Mouse (Mus musculus): Measurements from ENCODE around the gene Ankrd34c. TPM values are rescaled to one million over a fixed set of nuclear protein-coding genes. Genes with fewer than 3 reads are reported as not detected.

Gene Ankrd34c
- total RNA-seq, 2 experiments from 2014 or later, result not detected

- no peak for DNase-seq
- intact Hi-C loops (cut with DNase I; ENCODE audit: low total_unique reads), result no loop called here
Measured at GRCm38 (mm10) chr9:89686262-89686661, 52.0 kb downstream of the Ankrd34c start.

- DNase-seq, result no peak
- intact Hi-C loops (cut with DNase I; ENCODE audit: low total_unique reads), result no loop called here
Measured at GRCm38 (mm10) chr9:89678974-89679373, 59.3 kb downstream of the Ankrd34c start.

Other genes starting within 250 kb of the Ankrd34c start
- gene Minar1, start 115.3 kb downstream of the Ankrd34c start, total RNA-seq (2021), result under 1 TPM in 1 of 2 experiments, not detected in 1; 0.11 TPM
- 10 to 100 TPM; 24.0 to 31.5 TPM for gene Tmed3, start 33.4 kb downstream of the Ankrd34c start, total RNA-seq (2021)
- under 1 TPM; 0.04 to 0.11 TPM for gene Rasgrf1, start 171.4 kb upstream of the Ankrd34c start, total RNA-seq (2021)